ENCODE assay signal across 8 mouse cellular contexts in the genomic region with DNA sequence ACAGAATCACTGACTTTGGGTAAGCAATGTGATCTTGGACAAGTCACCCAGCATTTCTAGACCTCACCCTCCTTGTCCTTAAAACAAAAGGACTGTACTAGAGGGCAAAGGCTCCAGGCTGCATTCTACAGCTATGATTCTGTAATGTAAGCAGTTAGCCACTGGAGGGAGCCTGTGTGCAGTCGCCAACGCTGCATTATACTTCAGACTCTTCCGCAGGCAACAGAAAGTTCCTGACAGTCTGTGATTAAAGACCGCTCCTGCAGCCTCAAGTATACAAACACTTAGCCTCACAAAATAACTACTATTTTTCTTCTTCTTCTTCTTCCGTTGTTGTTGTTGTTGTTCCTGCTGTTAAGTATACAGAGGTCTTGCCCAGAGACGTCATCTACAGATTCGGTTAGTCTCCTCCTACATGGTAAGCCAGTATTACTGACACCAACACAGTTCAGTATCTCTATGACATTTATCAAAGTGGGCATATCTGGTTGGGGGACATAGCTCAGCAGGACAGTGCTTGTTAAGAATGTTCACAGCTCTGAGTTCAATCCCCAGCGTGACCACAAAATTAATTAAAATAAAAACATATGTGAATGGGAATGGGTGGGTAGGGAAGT. TPM values are rescaled to one million over a fixed set of nuclear protein-coding genes. Genes with fewer than 3 reads are reported as not detected.
DNase-seq lines count a peak whose midpoint lies in the region; ATAC-seq lines count a peak whose summit lies in the region.

No protein-coding gene starts in this region.

- ATAC-seq in embryonic facial prominence, embryonic 15.5 days (ENCODE audit: insufficient number of reproducible peaks, low FRiP score, low TSS enrichment, low read depth), result no peak

- DNase-seq in gastrocnemius, postnatal 10 days, result peak; percentile 52
- no peak for DNase-seq in gastrocnemius, postnatal 14 days
- peak; percentile 69 for DNase-seq in adipocyte (ENCODE audit: low spot score)
- peak; percentile 73 for DNase-seq in heart, postnatal 4 days
- DNase-seq in layer of hippocampus, adult 9-10 months (ENCODE audit: low spot score), result peak; percentile 66
- peak; percentile 42 to 74 for DNase-seq in spleen, postnatal 4 days (ENCODE audit: low spot score in 2 of 2)

- H3K27ac ChIP-seq in embryonic facial prominence, embryonic 15.5 days (replicated peaks), result no peak overlapping the region

- intact Hi-C loops in gastrocnemius, postnatal 14 days (cut with DNase I; ENCODE audit: low total_unique reads), result no loop called here

- WGBS in embryonic facial prominence, embryonic 15.5 days, result 10% methylated on average over 8 of the region's 8 CpGs

- H3K27me3 ChIP-seq in embryonic facial prominence, embryonic 15.5 days, result no peaks in the 10 kb centered on the region
- H3K27me3 ChIP-seq in megakaryocyte, embryonic 14.5 days (replicated peaks), result peaks cover 23% of the 10 kb centered on the region

- H3K4me3 ChIP-seq in embryonic facial prominence, embryonic 15.5 days (replicated peaks), result peak overlapping the region; percentile 30
- H3K4me3 ChIP-seq in megakaryocyte, embryonic 14.5 days (replicated peaks), result peak overlapping the region; percentile 84

- H3K36me3 ChIP-seq in embryonic facial prominence, embryonic 15.5 days, result no peaks in the 10 kb centered on the region
- H3K36me3 ChIP-seq in megakaryocyte, embryonic 14.5 days (replicated peaks; ENCODE audit: low read length), result no peaks in the 10 kb centered on the region

- H3K4me2 ChIP-seq in embryonic facial prominence, embryonic 15.5 days (replicated peaks), result peak overlapping the region; percentile 42

- H3K9me3 ChIP-seq in embryonic facial prominence, embryonic 15.5 days (replicated peaks), result no peaks in the 10 kb centered on the region
- H3K9me3 ChIP-seq in megakaryocyte, embryonic 14.5 days, result no peaks in the 10 kb centered on the region

- H3K9ac ChIP-seq in embryonic facial prominence, embryonic 15.5 days, result no peak overlapping the region

- H3K4me1 ChIP-seq in embryonic facial prominence, embryonic 15.5 days, result peaks cover under 1% of the 10 kb centered on the region; the same call in 1 of the 2 replicates
- H3K4me1 ChIP-seq in megakaryocyte, embryonic 14.5 days, result peaks cover 18% of the 10 kb centered on the region

RNA-seq across cellular contexts. Expression of gene Chrna1, which starts 13.0 kb away (rescaled TPM):
- total RNA-seq in gastrocnemius, postnatal 10 days (2021), result 10 to 100 TPM; 31.7 to 37.0 TPM
- 10 to 100 TPM; 14.4 to 17.4 TPM for total RNA-seq in gastrocnemius, postnatal 14 days (2021)
- 14.1 and 19.8 TPM in 2 replicates for polyA plus RNA-seq in embryonic facial prominence, embryonic 15.5 days (2015; fragmentation: Nextera tagmentation; extraction: Ambion mirVana)
- under 1 TPM in 1 of 2 experiments, not detected in 1; 0.14 TPM for total RNA-seq in heart, postnatal 4 days (2021)
- polyA plus RNA-seq in megakaryocyte, embryonic 14.5 days (2012; ENCODE audit: insufficient read depth, low replicate concordance), result not detected in 2 replicates

RNA-seq across cellular contexts. Expression of gene Wipf1, which starts 37.6 kb away (rescaled TPM):
- 10 to 100 TPM; 21.5 to 27.6 TPM for total RNA-seq in gastrocnemius, postnatal 10 days (2021)
- 10 to 100 TPM; 17.4 to 19.8 TPM for total RNA-seq in gastrocnemius, postnatal 14 days (2021)
- 17.5 and 20.0 TPM in 2 replicates for polyA plus RNA-seq in embryonic facial prominence, embryonic 15.5 days (2015; fragmentation: Nextera tagmentation; extraction: Ambion mirVana)
- total RNA-seq in heart, postnatal 4 days (2021), result 10 to 100 TPM; 19.0 to 20.8 TPM
- 310 and 704 TPM in 2 replicates for polyA plus RNA-seq in megakaryocyte, embryonic 14.5 days (2012; ENCODE audit: insufficient read depth, low replicate concordance)

Comparison
In these comparisons a context has a peak if more than half of its experiments do, and no peak if none do; other contexts are left out.
1. RNA of gene Chrna1, which starts 13.0 kb away (total RNA-seq): 31.7 to 37.0 TPM in gastrocnemius, postnatal 10 days and 14.4 to 17.4 TPM in gastrocnemius, postnatal 14 days; 0.14 TPM in heart, postnatal 4 days; every median in the first group is over 10 times any median in the second.